ENCODE assay signal across 21 mouse cellular contexts in the genomic region with DNA sequence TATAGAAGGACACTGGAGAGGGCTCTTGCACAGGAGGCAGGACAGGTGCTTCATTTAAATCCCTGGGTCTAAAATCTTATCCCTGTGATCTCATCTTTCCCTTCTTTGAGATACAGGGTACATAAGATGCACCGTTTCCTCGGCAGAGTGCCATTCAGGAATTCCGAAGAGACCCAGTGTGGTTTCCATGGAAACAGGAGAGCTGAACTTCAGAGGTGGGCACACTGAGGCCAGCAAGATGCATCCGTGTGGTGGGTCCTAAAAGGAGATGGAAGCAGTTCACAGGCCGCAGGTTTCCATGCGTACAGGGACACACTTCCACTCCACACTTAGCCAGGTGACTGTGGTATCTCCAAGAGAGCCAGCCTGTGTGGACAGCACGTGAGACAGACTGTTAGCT. TPM values are rescaled to one million over a fixed set of nuclear protein-coding genes. Genes with fewer than 3 reads are reported as not detected.
DNase-seq lines count a peak whose midpoint lies in the region; ATAC-seq and TF ChIP-seq lines count a peak whose summit lies in the region.
"Had no signal": no experiment of that assay in that cellular context is flagged by ENCODE, and none has a peak within 500 bp of the region (broad histone marks: within the 10 kb centered on the region; RNA-seq: fewer than 3 reads in every experiment).

No protein-coding gene starts in this region.

- H3K4me2 ChIP-seq in hindbrain, embryonic 13.5 days, result no peak overlapping the region
- H3K4me2 ChIP-seq in hindbrain, embryonic 11.5 days (replicated peaks; ENCODE audit: low read depth, low read length), result no peak overlapping the region
- H3K4me2 ChIP-seq in midbrain, embryonic 15.5 days, result no peak overlapping the region
- H3K4me2 ChIP-seq: embryonic facial prominence, embryonic 15.5 days; heart, embryonic 11.5 days; liver, embryonic 13.5 days had no signal

- no peak for TF ChIP-seq EP300 in heart, adult 2 months (IDR thresholded peaks at IDR 0.05; ENCODE audit: insufficient read depth, low read depth, low read length)

- no peak for TF ChIP-seq CTCF in heart, adult 2 months (IDR thresholded peaks at IDR 0.05)

- no peaks in the 10 kb centered on the region for H3K79me2 ChIP-seq in heart, adult 2 months (replicated peaks; ENCODE audit: control insufficient read depth, insufficient read depth, low read length)

- no peaks in the 10 kb centered on the region for H3K9me3 ChIP-seq in hindbrain, embryonic 13.5 days
- no peaks in the 10 kb centered on the region for H3K9me3 ChIP-seq in hindbrain, embryonic 11.5 days (ENCODE audit: control insufficient read depth, low read length)
- no peaks in the 10 kb centered on the region for H3K9me3 ChIP-seq in midbrain, embryonic 15.5 days
- H3K9me3 ChIP-seq: embryonic facial prominence, embryonic 15.5 days; liver, embryonic 13.5 days had no signal

- H3K27me3 ChIP-seq in hindbrain, embryonic 13.5 days, result no peaks in the 10 kb centered on the region
- H3K27me3 ChIP-seq in hindbrain, embryonic 11.5 days (ENCODE audit: control insufficient read depth, insufficient read depth, low read length), result no peaks in the 10 kb centered on the region
- H3K27me3 ChIP-seq in midbrain, embryonic 15.5 days (replicated peaks), result no peaks in the 10 kb centered on the region
- no peaks in the 10 kb centered on the region for H3K27me3 ChIP-seq in heart, adult 2 months (ENCODE audit: control insufficient read depth, insufficient read depth, low read length)
- H3K27me3 ChIP-seq: embryonic facial prominence, embryonic 15.5 days; liver, embryonic 13.5 days had no signal

- 55% methylated on average over 7 of the region's 7 CpGs for whole genome bisulfite sequencing in hindbrain, embryonic 13.5 days
- 59% methylated on average over 7 of the region's 7 CpGs for WGBS in hindbrain, embryonic 11.5 days
- WGBS in midbrain, embryonic 15.5 days, result 46% methylated on average over 7 of the region's 7 CpGs
- 69% methylated on average over 7 of the region's 7 CpGs for WGBS in heart, adult 2 months

- DNase-seq in hindbrain, embryonic 11.5 days (ENCODE audit: low spot score), result no peak
- peak; percentile 58 to 71 for DNase-seq in right cerebral cortex, postnatal 10 days (ENCODE audit: low spot score in 2 of 2)
- DNase-seq in right cerebral cortex, adult 2 months (ENCODE audit: low spot score in 2 of 2), result no peak
- no peak for DNase-seq in heart, adult 2 months
- DNase-seq: adrenal gland, postnatal 10 days; cerebellum, adult 8-10 months; heart, postnatal 10 days; kidney, adult 11 months; liver, embryonic 13.5 days; lung, adult 2 months; lung, postnatal 14 days had no signal

- intact Hi-C loops in heart, adult 2 months (cut with DNase I), result loop anchor here (5.0 to 10.0 kb wide), 2 partner anchors 145 to 148 kb away; partner anchors contain the start of gene 1700001J03Rik

- H3K4me3 ChIP-seq in hindbrain, embryonic 13.5 days, result no peak overlapping the region
- H3K4me3 ChIP-seq in hindbrain, embryonic 11.5 days (ENCODE audit: low read depth, low read length), result no peak overlapping the region
- no peak overlapping the region for H3K4me3 ChIP-seq in midbrain, embryonic 15.5 days
- H3K4me3 ChIP-seq in heart, adult 2 months, result no peak overlapping the region
- H3K4me3 ChIP-seq: embryonic facial prominence, embryonic 15.5 days; left cerebral cortex, adult 2 months; liver, embryonic 13.5 days had no signal

- H3K4me1 ChIP-seq in hindbrain, embryonic 13.5 days (replicated peaks), result peaks cover 6% of the 10 kb centered on the region
- no peaks in the 10 kb centered on the region for H3K4me1 ChIP-seq in hindbrain, embryonic 11.5 days (replicated peaks; ENCODE audit: control insufficient read depth, insufficient read depth, low read length)
- H3K4me1 ChIP-seq in midbrain, embryonic 15.5 days, result peaks cover 8% of the 10 kb centered on the region
- H3K4me1 ChIP-seq in heart, adult 2 months (ENCODE audit: control insufficient read depth, insufficient read depth, low read length), result no peaks in the 10 kb centered on the region
- H3K4me1 ChIP-seq: embryonic facial prominence, embryonic 15.5 days had no signal

- no peak overlapping the region for H3K9ac ChIP-seq in hindbrain, embryonic 13.5 days
- H3K9ac ChIP-seq in hindbrain, embryonic 11.5 days (ENCODE audit: low read depth, low read length), result no peak overlapping the region
- no peak overlapping the region for H3K9ac ChIP-seq in midbrain, embryonic 15.5 days
- H3K9ac ChIP-seq in heart, adult 2 months (ENCODE audit: low read depth, low read length), result no peak overlapping the region
- H3K9ac ChIP-seq: embryonic facial prominence, embryonic 15.5 days; liver, embryonic 13.5 days had no signal

- H3K27ac ChIP-seq in hindbrain, embryonic 13.5 days, result no peak overlapping the region
- H3K27ac ChIP-seq in hindbrain, embryonic 11.5 days (ENCODE audit: low read depth, low read length), result no peak overlapping the region
- H3K27ac ChIP-seq in midbrain, embryonic 15.5 days, result peak overlapping the region; percentile 49
- no peak overlapping the region for H3K27ac ChIP-seq in heart, adult 2 months
- H3K27ac ChIP-seq: embryonic facial prominence, embryonic 15.5 days; left cerebral cortex, adult 2 months; liver, embryonic 13.5 days had no signal

- TF ChIP-seq POLR2A in heart, adult 2 months (IDR thresholded peaks at IDR 0.05; ENCODE audit: insufficient read depth, low read depth, low read length), result no peak

- ATAC-seq in hindbrain, embryonic 13.5 days (ENCODE audit: low FRiP score), result peak; percentile 29; the same call in 1 of the 2 replicates
- no peak for ATAC-seq in hindbrain, embryonic 11.5 days (ENCODE audit: low FRiP score)
- peak; percentile 73 for ATAC-seq in midbrain, embryonic 15.5 days (replicated peaks)
- ATAC-seq in activated CD4-positive, CD25-positive, alpha-beta regulatory T cell, adult 4 months, result no peak

- H3K36me3 ChIP-seq in hindbrain, embryonic 13.5 days, result no peaks in the 10 kb centered on the region
- no peaks in the 10 kb centered on the region for H3K36me3 ChIP-seq in hindbrain, embryonic 11.5 days (ENCODE audit: control insufficient read depth, insufficient read depth, low read length)
- no peaks in the 10 kb centered on the region for H3K36me3 ChIP-seq in midbrain, embryonic 15.5 days (replicated peaks)
- no peaks in the 10 kb centered on the region for H3K36me3 ChIP-seq in heart, adult 2 months (ENCODE audit: control insufficient read depth, insufficient read depth, low read length)
- H3K36me3 ChIP-seq: embryonic facial prominence, embryonic 15.5 days; liver, embryonic 13.5 days had no signal

RNA-seq across cellular contexts. Expression of gene Wasf3, which starts 52.2 kb away (rescaled TPM):
- polyA plus RNA-seq in hindbrain, embryonic 13.5 days (2015; fragmentation: Nextera tagmentation; extraction: Ambion mirVana), result 14.1 and 14.2 TPM in 2 replicates
- polyA plus RNA-seq in hindbrain, embryonic 11.5 days (2014; fragmentation: Nextera tagmentation; extraction: Ambion mirVana), result 7.1 TPM in 2 replicates
- polyA plus RNA-seq in midbrain, embryonic 15.5 days (2015; fragmentation: Nextera tagmentation; extraction: Ambion mirVana), result 18.5 and 18.8 TPM in 2 replicates
- polyA plus RNA-seq in activated CD4-positive, CD25-positive, alpha-beta regulatory T cell, adult 4 months (2017; shearing (Covaris generic)), result not detected
- total RNA-seq in heart, adult 2 months (2021), result under 1 TPM; 0.31 to 0.34 TPM
- 0.74 and 0.79 TPM in 2 replicates for polyA plus RNA-seq in heart, adult 2 months (2012; rRNA removed)
- total RNA-seq: common myeloid progenitor, adult 5-6 weeks; megakaryocyte progenitor cell, adult 5-6 weeks; MEL had no signal
- polyA plus RNA-seq: C2C12 had no signal

Comparison
In these comparisons a context has a peak if more than half of its experiments do, and no peak if none do; other contexts are left out.
1. ATAC-seq: peak in hindbrain, embryonic 13.5 days (single experiment) and midbrain, embryonic 15.5 days (single experiment); none in hindbrain, embryonic 11.5 days (single experiment) and activated CD4-positive, CD25-positive, alpha-beta regulatory T cell, adult 4 months (single experiment).
2. DNase-seq: peak in right cerebral cortex, postnatal 10 days (2 of 2); none in hindbrain, embryonic 11.5 days (single experiment), right cerebral cortex, adult 2 months (0 of 2) and heart, adult 2 months (0 of 2).